Mouse (Mus musculus): Measurements from ENCODE around the gene Cyth2.

GRCm38 (mm10) chr7:45830427-45831127 is 16.2 kb upstream of the Cyth2 start, which contains the start of gene Grwd1:
- no peak for TF ChIP-seq CTCF (IDR thresholded peaks at IDR 0.05; ENCODE audit: low read depth, low read length)
- TF ChIP-seq POLR2A (IDR thresholded peaks at IDR 0.05; ENCODE audit: borderline replicate concordance, low read depth, low read length): no peak
